In genomic region chr8:91390369-91391020, GRCm38 (mm10) we compare ENCODE assay signal across 13 mouse cellular contexts.
DNase-seq lines count a peak whose midpoint lies in the region; ATAC-seq lines count a peak whose summit lies in the region.
"Had no signal": no experiment of that assay in that cellular context is flagged by ENCODE, and none has a peak within 500 bp of the region (broad histone marks: within the 10 kb centered on the region; RNA-seq: fewer than 3 reads in every experiment).

No protein-coding gene starts in this region.

- H3K4me2 ChIP-seq in lung, embryonic 16.5 days (ENCODE audit: low read depth, low read length): no peak overlapping the region
- no peak overlapping the region for H3K4me2 ChIP-seq in embryonic facial prominence, embryonic 14.5 days (ENCODE audit: low read depth, low read length)
- H3K4me2 ChIP-seq: forebrain, embryonic 12.5 days had no signal

- H3K4me1 ChIP-seq in lung, embryonic 16.5 days (replicated peaks; ENCODE audit: control insufficient read depth, insufficient read depth, low read length): peaks cover 38% of the 10 kb centered on the region
- peaks cover 47% of the 10 kb centered on the region for H3K4me1 ChIP-seq in embryonic facial prominence, embryonic 14.5 days (ENCODE audit: control insufficient read depth, insufficient read depth, low read length)

- no peak for ATAC-seq in lung, embryonic 16.5 days (ENCODE audit: low read depth)
- ATAC-seq in embryonic facial prominence, embryonic 14.5 days (ENCODE audit: low read depth): no peak
- peak; percentile 67 for ATAC-seq in megakaryocyte, adult 5-6 weeks (ENCODE audit: poor library complexity, severe bottlenecking)
- ATAC-seq: intestine, embryonic 16.5 days had no signal

- H3K9me3 ChIP-seq in lung, embryonic 16.5 days (ENCODE audit: control insufficient read depth, low read length): no peaks in the 10 kb centered on the region
- H3K9me3 ChIP-seq in embryonic facial prominence, embryonic 14.5 days (ENCODE audit: control insufficient read depth, low read length): no peaks in the 10 kb centered on the region
- H3K9me3 ChIP-seq: forebrain, embryonic 12.5 days had no signal

- H3K36me3 ChIP-seq in lung, embryonic 16.5 days (ENCODE audit: control insufficient read depth, insufficient read depth, low read length): no peaks in the 10 kb centered on the region
- no peaks in the 10 kb centered on the region for H3K36me3 ChIP-seq in embryonic facial prominence, embryonic 14.5 days (ENCODE audit: control insufficient read depth, insufficient read depth, low read length)
- H3K36me3 ChIP-seq: forebrain, embryonic 12.5 days had no signal

- peak; percentile 58 for DNase-seq in heart, adult 11 months
- DNase-seq in heart, postnatal 25 days (ENCODE audit: low spot score): no peak
- DNase-seq in lung, postnatal 10 days: no peak
- DNase-seq in embryonic facial prominence, embryonic 14.5 days (ENCODE audit: low spot score): peak; percentile 63
- no peak for DNase-seq in spleen, postnatal 10 days (ENCODE audit: low spot score in 2 of 2)
- DNase-seq: heart, postnatal 10 days; thymus, adult 2 months had no signal

- 67% methylated on average over 9 of the region's 9 CpGs for WGBS in lung, embryonic 16.5 days
- 57% methylated on average over 9 of the region's 9 CpGs for WGBS in embryonic facial prominence, embryonic 14.5 days

- no peak overlapping the region for H3K4me3 ChIP-seq in lung, embryonic 16.5 days (ENCODE audit: low read length)
- H3K4me3 ChIP-seq in embryonic facial prominence, embryonic 14.5 days (ENCODE audit: low read depth, low read length): no peak overlapping the region
- H3K4me3 ChIP-seq: forebrain, embryonic 12.5 days; myocyte had no signal

- H3K9ac ChIP-seq in lung, embryonic 16.5 days (ENCODE audit: low read length): peak overlapping the region; percentile 11; the same call in 1 of the 2 replicates
- no peak overlapping the region for H3K9ac ChIP-seq in embryonic facial prominence, embryonic 14.5 days (ENCODE audit: low read depth, low read length)
- H3K9ac ChIP-seq: forebrain, embryonic 12.5 days had no signal

- H3K27ac ChIP-seq in lung, embryonic 16.5 days (ENCODE audit: low read length): peak overlapping the region; percentile 69
- H3K27ac ChIP-seq in embryonic facial prominence, embryonic 14.5 days (replicated peaks; ENCODE audit: low read depth, low read length): no peak overlapping the region
- H3K27ac ChIP-seq: forebrain, embryonic 12.5 days; macrophage had no signal

- H3K27me3 ChIP-seq in lung, embryonic 16.5 days (ENCODE audit: control insufficient read depth, insufficient read depth, low read depth, low read length): no peaks in the 10 kb centered on the region
- no peaks in the 10 kb centered on the region for H3K27me3 ChIP-seq in embryonic facial prominence, embryonic 14.5 days (replicated peaks; ENCODE audit: control insufficient read depth, insufficient read depth, low read length)
- H3K27me3 ChIP-seq: forebrain, embryonic 12.5 days had no signal

- intact Hi-C loops in heart, postnatal 25 days (cut with DNase I): no loop called here

Comparison
In these comparisons a context has a peak if more than half of its experiments do, and no peak if none do; other contexts are left out.
1. DNase-seq: peak in heart, adult 11 months (single experiment) and embryonic facial prominence, embryonic 14.5 days (single experiment); none in heart, postnatal 25 days (single experiment), lung, postnatal 10 days (single experiment) and spleen, postnatal 10 days (0 of 2).